Mouse (Mus musculus) limb, embryonic 14.5 days (tissue): ENCODE results near the gene Cmklr1. TPM values are rescaled to one million over a fixed set of nuclear protein-coding genes. Genes with fewer than 3 reads are reported as not detected.

ENCODE experiments used
- ATAC-seq: fragments of 200-750 bp; cut with Nextera tagmentation; 2 replicates; pipeline ENCODE4 v1.8.0; 2017; ENCODE audit warnings: low read depth, moderate number of reproducible peaks, moderate TSS enrichment; ENCODE audit not compliant: low FRiP score
- DNase-seq: peaks from one replicate; pipeline ENCODE4 v3.0.0-alpha.2; 2015; ENCODE audit warnings: low spot score
- H3K27ac ChIP-seq: fragments of 300-500 bp; sonication (generic); replicated peaks from 2 replicates; pipeline ENCODE4 v1.5.1; 2014; ENCODE audit warnings: low read depth, mild to moderate bottlenecking, low read length, moderate library complexity, mixed read lengths
- H3K27me3 ChIP-seq: fragments of 300-500 bp; sonication (generic); 2 replicates; pipeline ENCODE4 v1.6.1; 2014; ENCODE audit warnings: low read length, mixed read lengths; ENCODE audit not compliant: control insufficient read depth, insufficient read depth
- H3K36me3 ChIP-seq: fragments of 300-500 bp; sonication (generic); 2 replicates; pipeline ENCODE4 v1.6.1; 2014; ENCODE audit warnings: mild to moderate bottlenecking, low read length, moderate library complexity, mixed read lengths; ENCODE audit not compliant: control insufficient read depth, insufficient read depth
- H3K4me1 ChIP-seq: fragments of 300-500 bp; sonication (generic); 2 replicates; pipeline ENCODE4 v1.6.1; 2014; ENCODE audit warnings: antibody characterized with exemption, low read length, mixed read lengths; ENCODE audit not compliant: control insufficient read depth, insufficient read depth
- H3K4me2 ChIP-seq: fragments of 300-500 bp; sonication (generic); replicated peaks from 2 replicates; pipeline ENCODE4 v1.6.1; 2014; ENCODE audit warnings: low read depth, mild to moderate bottlenecking, low read length, moderate library complexity; ENCODE audit not compliant: severe bottlenecking
- H3K4me3 ChIP-seq: fragments of 300-500 bp; sonication (generic); replicated peaks from 2 replicates; pipeline ENCODE4 v1.5.1; 2014; ENCODE audit warnings: low read length
- H3K9ac ChIP-seq: fragments of 300-500 bp; sonication (generic); 2 replicates; pipeline ENCODE4 v1.6.1; 2014; ENCODE audit warnings: mild to moderate bottlenecking, low read depth, low read length, moderate library complexity; ENCODE audit not compliant: severe bottlenecking
- H3K9me3 ChIP-seq: fragments of 300-500 bp; sonication (generic); 2 replicates; pipeline ENCODE4 v1.6.1; 2016; ENCODE audit warnings: low read length; ENCODE audit not compliant: control insufficient read depth
- POLR2A ChIP-seq: fragments of 200-500 bp; IDR thresholded peaks from 2 replicates; pipeline ENCODE4 v1.8.0; 2012; ENCODE audit warnings: inconsistent platforms, mild to moderate bottlenecking, moderate library complexity, borderline replicate concordance; ENCODE audit not compliant: insufficient read depth, insufficient read length; ENCODE audit errors: extremely low read depth
- WGBS: fragments of 180-500 bp; shearing (Covaris S2); extraction: QIAGEN DNeasy Blood & Tissue Kit; methylation state at CpG from one replicate; pipeline ENCODE4 v1.1.7; 2014; 5-methylcytosine and 5-hydroxymethylcytosine counted together
- polyA plus RNA-seq, 2 experiments: library from polyadenylated mRNA; depleted of rRNA in 1 of 2; stranded (reverse) in 1 of 2; unstranded in 1 of 2; fragments of >200 nt; fragmentation: Nextera tagmentation in 1 of 2; extraction: Ambion mirVana in 1 of 2; gene quantifications; 2 replicates each; pipeline versions ENCODE4 v1.2.1 to v1.2.3; 2012 to 2014

Cmklr1 gene
- polyA plus RNA-seq, 2 experiments, result 7.8 to 10.7 TPM

DNA sequence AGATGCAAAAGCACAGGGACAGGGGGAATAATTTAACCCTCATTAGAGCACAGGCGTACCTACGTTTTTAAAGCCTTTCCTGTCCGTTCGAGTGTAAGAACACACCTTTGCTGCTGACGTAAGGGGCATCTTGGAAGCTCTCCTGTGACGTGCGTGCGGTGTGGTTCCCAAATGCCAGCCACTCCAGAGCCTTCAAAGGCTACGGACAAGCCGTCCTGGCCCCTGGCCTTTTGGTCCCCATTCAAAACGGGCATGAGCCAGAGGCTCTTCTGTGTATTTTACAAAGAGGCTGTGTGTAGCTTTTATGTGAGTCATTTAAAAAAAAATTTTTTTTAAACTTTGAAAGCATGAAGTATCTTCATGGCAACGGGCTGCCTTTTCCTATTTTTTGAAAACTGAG lies 4.6 kb upstream of the Cmklr1 start:
- DNase-seq (no peak), ATAC-seq (no peak)
- Histone ChIP-seq H3K27ac (no peak overlapping the region), H3K4me1 (peaks cover 13% of the 10 kb centered on the region), H3K27me3 (no peaks in the 10 kb centered on the region), H3K4me3 (no peak overlapping the region), H3K4me2 (no peak overlapping the region), H3K36me3 (no peaks in the 10 kb centered on the region), H3K9ac (no peak overlapping the region), H3K9me3 (no peaks in the 10 kb centered on the region)
- WGBS, result 75% methylated on average over 12 of the region's 12 CpGs
- no peak for TF ChIP-seq POLR2A

DNA sequence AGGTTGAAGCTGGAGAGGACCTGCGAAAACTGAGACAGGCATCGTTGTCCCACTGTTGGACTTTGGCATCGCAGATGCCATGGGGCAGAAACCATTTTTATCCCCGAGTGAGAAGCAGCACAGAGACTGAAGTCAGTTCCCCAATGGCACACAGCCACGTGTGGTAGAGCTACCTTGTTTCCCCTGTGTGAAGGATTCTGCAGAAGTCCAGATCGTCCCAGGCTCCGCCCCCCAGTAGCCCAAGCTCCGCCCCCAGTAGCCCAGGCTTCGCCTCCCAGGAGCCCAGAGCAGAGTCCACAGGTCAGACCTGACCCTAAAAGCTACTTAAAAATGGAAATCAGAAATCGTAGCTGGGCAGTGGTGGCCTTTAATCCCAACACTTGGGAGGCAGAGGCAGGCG lies 4.0 kb upstream of the Cmklr1 start:
- DNase-seq, result no peak
- Histone ChIP-seq H3K27me3 (no peaks in the 10 kb centered on the region), H3K4me2 (no peak overlapping the region), H3K27ac (no peak overlapping the region), H3K36me3 (no peaks in the 10 kb centered on the region), H3K9ac (no peak overlapping the region), H3K9me3 (no peaks in the 10 kb centered on the region), H3K4me3 (no peak overlapping the region), H3K4me1 (peaks cover 15% of the 10 kb centered on the region)
- WGBS, result 85% methylated on average over 11 of the region's 11 CpGs
- TF ChIP-seq POLR2A, result no peak
- ATAC-seq, result no peak

- Histone ChIP-seq H3K27ac (no peak overlapping the region), H3K4me3 (no peak overlapping the region), H3K9ac (no peak overlapping the region), H3K27me3 (no peaks in the 10 kb centered on the region), H3K9me3 (no peaks in the 10 kb centered on the region), H3K4me2 (no peak overlapping the region), H3K36me3 (no peaks in the 10 kb centered on the region), H3K4me1 (peaks cover 15% of the 10 kb centered on the region)
- 25% methylated on average over 5 of the region's 5 CpGs for WGBS
- ATAC-seq (no peak), DNase-seq (no peak)
- no peak for TF ChIP-seq POLR2A
These were observed 2.0 kb upstream of the Cmklr1 start for GRCm38 (mm10) chr5:113652215-113652614.

- Histone ChIP-seq H3K4me1 (peaks cover 15% of the 10 kb centered on the region), H3K9me3 (no peaks in the 10 kb centered on the region), H3K27ac (no peak overlapping the region), H3K4me3 (no peak overlapping the region), H3K4me2 (no peak overlapping the region), H3K27me3 (no peaks in the 10 kb centered on the region), H3K36me3 (no peaks in the 10 kb centered on the region), H3K9ac (no peak overlapping the region)
- no peak for ATAC-seq
- no peak for DNase-seq
- 77% methylated on average over 5 of the region's 5 CpGs for WGBS
- no peak for TF ChIP-seq POLR2A
These were observed 1.5 kb downstream of the Cmklr1 start for GRCm38 (mm10) chr5:113648647-113649211.

DNA sequence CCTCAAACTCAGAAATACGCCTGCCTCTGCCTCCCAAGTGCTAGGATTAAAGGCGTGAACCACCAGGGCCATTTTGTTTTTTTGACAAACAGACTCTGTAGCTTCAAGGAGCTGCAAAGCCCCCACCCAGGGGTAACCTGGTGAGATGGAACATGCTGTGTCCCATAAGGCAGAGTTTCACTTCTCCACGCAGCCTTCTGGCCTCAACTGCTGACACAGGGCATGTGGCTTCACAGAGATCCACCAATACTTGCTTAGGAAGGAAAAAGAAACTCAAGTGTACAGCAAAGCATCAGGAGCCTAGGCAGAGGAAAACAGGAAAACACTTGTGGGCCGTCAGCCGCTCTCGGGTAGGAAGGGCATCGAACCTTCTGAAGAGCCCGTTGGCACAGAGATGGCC lies 3.1 kb downstream of the Cmklr1 start:
- no peaks in the 10 kb centered on the region for H3K9me3 ChIP-seq
- 87% methylated on average over 8 of the region's 8 CpGs for WGBS
- no peak overlapping the region for H3K9ac ChIP-seq
- ATAC-seq (no peak), DNase-seq (no peak)
- peaks cover 15% of the 10 kb centered on the region for H3K4me1 ChIP-seq
- no peak overlapping the region for H3K27ac ChIP-seq
- no peak for TF ChIP-seq POLR2A
- H3K4me2 ChIP-seq, result no peak overlapping the region
- no peaks in the 10 kb centered on the region for H3K36me3 ChIP-seq
- no peaks in the 10 kb centered on the region for H3K27me3 ChIP-seq
- no peak overlapping the region for H3K4me3 ChIP-seq

- 76% methylated on average over 4 of the region's 4 CpGs for WGBS
- no peak overlapping the region for H3K9ac ChIP-seq
- H3K4me3 ChIP-seq, result no peak overlapping the region
- no peak for TF ChIP-seq POLR2A
- H3K9me3 ChIP-seq, result no peaks in the 10 kb centered on the region
- no peak overlapping the region for H3K4me2 ChIP-seq
- ATAC-seq (no peak), DNase-seq (no peak)
- no peaks in the 10 kb centered on the region for H3K27me3 ChIP-seq
- no peak overlapping the region for H3K27ac ChIP-seq
- no peaks in the 10 kb centered on the region for H3K4me1 ChIP-seq
- no peaks in the 10 kb centered on the region for H3K36me3 ChIP-seq
These were observed 5.7 kb downstream of the Cmklr1 start for GRCm38 (mm10) chr5:113644520-113644919.
